Mouse (Mus musculus): Measurements from ENCODE around the gene Cox6b1.

GRCm38 (mm10) chr7:30596811-30597210 lies 29.1 kb downstream of the Cox6b1 start:
- TF ChIP-seq TAL1 (IDR thresholded peaks at IDR 0.05; ENCODE audit: low read length), result no peak
- no peak for TF ChIP-seq GATA1 (IDR thresholded peaks at IDR 0.05; ENCODE audit: low read length)
